Mouse (Mus musculus): ENCODE measurements around the gene Klf16.

The Klf16 gene

GRCm38 (mm10) chr10:80575925-80576324 is 1.2 kb downstream of the Klf16 start:
- DNase-seq (ENCODE audit: low spot score in 2 of 2): no peak

GRCm38 (mm10) chr10:80574896-80575295 is 2.2 kb downstream of the Klf16 start:
- DNase-seq (ENCODE audit: low spot score in 2 of 2): no peak

- DNase-seq (ENCODE audit: low spot score in 2 of 2): peak; percentile 67 to 70
Observed at GRCm38 (mm10) chr10:80573944-80574343, 3.2 kb downstream of the Klf16 start.

- no peak for DNase-seq (ENCODE audit: low spot score in 2 of 2)
Observed at GRCm38 (mm10) chr10:80572477-80572876, 4.6 kb downstream of the Klf16 start.

- no peak for DNase-seq (ENCODE audit: low spot score in 2 of 2)
Observed at GRCm38 (mm10) chr10:80570871-80571836, 6.0 kb downstream of the Klf16 start.

- no peak for DNase-seq (ENCODE audit: low spot score in 2 of 2)
Observed at GRCm38 (mm10) chr10:80570419-80570818, 6.7 kb downstream of the Klf16 start.

GRCm38 (mm10) chr10:80569664-80570066 is 7.5 kb downstream of the Klf16 start:
- no peak for DNase-seq (ENCODE audit: low spot score in 2 of 2)

GRCm38 (mm10) chr10:80568876-80569275 is 8.2 kb downstream of the Klf16 start:
- DNase-seq (ENCODE audit: low spot score in 2 of 2): no peak

GRCm38 (mm10) chr10:80566375-80567092 is 10.6 kb downstream of the Klf16 start:
- DNase-seq (ENCODE audit: low spot score in 2 of 2): peak; percentile 94 to 95

GRCm38 (mm10) chr10:80561116-80561944 is 15.8 kb downstream of the Klf16 start, which contains the start of gene Rexo1:
Gene Rexo1 (minus strand): TSS chr10:80561560.
- peak; percentile 96 to 98 for DNase-seq (ENCODE audit: low spot score in 2 of 2)

- DNase-seq (ENCODE audit: low spot score in 2 of 2): no peak
Observed at GRCm38 (mm10) chr10:80560621-80561020, 16.5 kb downstream of the Klf16 start.

GRCm38 (mm10) chr10:80559431-80559830 is 17.7 kb downstream of the Klf16 start:
- DNase-seq (ENCODE audit: low spot score in 2 of 2): no peak

- peak; percentile 64 to 82 for DNase-seq (ENCODE audit: low spot score in 2 of 2)
Observed at GRCm38 (mm10) chr10:80557346-80557965, 19.7 kb downstream of the Klf16 start.

- DNase-seq (ENCODE audit: low spot score in 2 of 2): no peak
Observed at GRCm38 (mm10) chr10:80553997-80554396, 23.1 kb downstream of the Klf16 start.

GRCm38 (mm10) chr10:80553575-80553974 is 23.5 kb downstream of the Klf16 start:
- no peak for DNase-seq (ENCODE audit: low spot score in 2 of 2)

- DNase-seq (ENCODE audit: low spot score in 2 of 2): no peak
Observed at GRCm38 (mm10) chr10:80552364-80552763, 24.8 kb downstream of the Klf16 start.

GRCm38 (mm10) chr10:80549279-80549678 is 27.8 kb downstream of the Klf16 start:
- no peak for DNase-seq (ENCODE audit: low spot score in 2 of 2)

- peak in 1 of 2 experiments; percentile 66 for DNase-seq (ENCODE audit: low spot score in 2 of 2)
Observed at GRCm38 (mm10) chr10:80548428-80549006, 28.6 kb downstream of the Klf16 start.

- no peak for DNase-seq (ENCODE audit: low spot score in 2 of 2)
Observed at GRCm38 (mm10) chr10:80547539-80547938, 29.6 kb downstream of the Klf16 start.

GRCm38 (mm10) chr10:80546945-80547344 is 30.2 kb downstream of the Klf16 start:
- DNase-seq (ENCODE audit: low spot score in 2 of 2): no peak

GRCm38 (mm10) chr10:80545590-80545989 is 31.5 kb downstream of the Klf16 start:
- DNase-seq (ENCODE audit: low spot score in 2 of 2): no peak
